Mouse (Mus musculus) liver, adult (tissue): Measurements from ENCODE around the gene Rhbg.

Source experiments
- GATA4 ChIP-seq: IDR thresholded peaks from 2 replicates; pipeline ENCODE4 v1.6.1; 2014; ENCODE audit warnings: mild to moderate bottlenecking, low read length; ENCODE audit not compliant: insufficient replicate concordance

The Rhbg gene

DNA sequence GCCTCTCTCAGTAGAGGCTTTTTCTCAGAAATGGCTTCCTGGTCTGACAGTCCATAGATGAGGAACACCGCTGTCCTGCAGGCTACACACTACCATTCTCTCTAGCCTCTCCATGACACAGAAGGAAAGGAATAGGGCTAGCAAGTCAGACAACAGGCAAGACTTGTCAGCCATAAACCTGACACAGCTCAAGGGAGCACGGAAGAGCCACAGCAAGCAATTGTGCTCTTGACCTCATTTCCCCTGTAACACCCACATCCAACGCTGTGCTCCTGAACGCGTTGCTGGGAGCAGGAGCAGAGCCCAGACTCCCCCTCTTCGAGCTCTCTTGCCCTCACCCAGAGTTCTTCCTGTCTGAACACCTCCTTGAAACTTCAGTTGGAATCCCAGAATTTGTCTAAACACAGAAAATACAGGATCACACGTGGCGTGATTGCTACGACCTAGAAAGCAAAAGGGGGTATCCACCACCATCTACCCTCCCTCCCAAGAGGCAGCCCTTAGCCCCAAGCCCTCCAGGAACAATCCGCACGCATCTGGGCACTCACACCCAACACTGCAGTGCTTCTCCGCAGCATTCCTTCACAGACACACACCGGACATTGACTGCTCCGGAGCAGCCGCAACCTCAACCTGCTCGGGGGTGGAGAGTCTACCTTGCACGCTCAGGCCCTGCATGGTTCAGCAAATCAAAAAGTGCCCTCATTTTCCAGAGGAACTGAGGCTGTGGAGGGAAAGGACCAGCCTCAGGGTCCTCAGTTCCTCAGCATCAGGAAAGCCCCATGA, 24.1 kb downstream of the Rhbg start:
- TF ChIP-seq GATA4, result no peak

DNA sequence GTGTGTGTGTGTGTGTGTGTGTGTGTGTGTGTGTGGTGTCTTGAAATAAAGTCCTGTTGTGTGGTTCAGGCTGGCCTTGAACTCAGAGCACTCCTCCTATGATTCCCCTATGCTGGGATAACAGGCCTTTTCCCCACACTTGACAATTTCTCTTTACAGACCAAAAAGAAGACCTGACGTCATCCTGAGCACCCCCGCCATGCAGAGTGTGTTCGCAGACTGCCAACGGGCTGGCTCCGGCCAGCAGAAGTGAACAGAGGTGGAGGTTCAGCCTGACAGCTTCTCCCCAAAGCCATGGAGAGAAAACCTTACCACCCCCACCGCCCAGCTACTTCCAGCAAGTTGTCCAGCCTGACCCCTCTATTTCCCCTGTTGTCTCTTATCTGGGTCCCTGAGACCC, 25.0 kb downstream of the Rhbg start:
- TF ChIP-seq GATA4, result no peak

DNA sequence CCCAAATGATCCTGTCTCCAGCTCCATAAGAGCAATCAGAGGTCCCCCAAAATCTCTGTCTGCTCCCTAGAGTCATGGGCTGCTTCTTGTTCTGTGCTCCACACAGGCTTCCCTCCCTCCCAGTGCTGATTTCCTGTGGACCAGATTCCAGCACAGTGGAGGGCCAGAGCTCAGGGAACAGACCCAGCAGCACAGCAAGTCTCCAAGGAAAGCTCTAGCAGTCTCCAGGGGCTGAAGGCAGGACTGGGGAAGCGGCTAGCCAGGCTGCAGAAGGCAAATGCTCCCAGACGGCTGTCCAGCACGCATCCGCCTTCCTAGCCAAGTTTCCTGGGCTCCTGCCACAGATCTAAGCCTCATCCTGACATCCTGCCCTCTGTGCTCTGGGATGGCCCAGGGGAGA, 25.6 kb downstream of the Rhbg start:
- TF ChIP-seq GATA4, result no peak

DNA sequence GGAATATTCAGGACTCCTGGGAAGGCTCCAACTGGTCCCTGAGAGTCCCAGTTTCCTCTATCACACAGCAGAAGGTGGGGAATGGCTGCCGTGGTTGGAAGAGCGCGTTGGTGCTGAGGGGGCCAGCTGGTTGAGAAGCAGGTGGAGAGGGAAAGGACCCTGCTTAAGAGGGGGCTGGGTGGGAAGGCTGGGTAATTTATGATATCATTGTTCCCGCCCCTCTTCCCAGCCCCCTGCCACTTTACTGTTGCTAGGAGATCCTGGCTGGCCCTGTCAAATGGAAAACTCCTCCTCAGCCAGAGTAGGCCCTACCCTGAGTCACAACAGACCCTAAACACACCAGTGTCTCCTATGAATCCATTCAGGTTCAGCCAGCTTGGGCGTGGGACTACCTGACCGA, 26.5 kb downstream of the Rhbg start:
- TF ChIP-seq GATA4, result no peak

GRCm38 (mm10) chr3:88227260-88227659, 27.2 kb downstream of the Rhbg start:
- no peak for TF ChIP-seq GATA4

GRCm38 (mm10) chr3:88226101-88226845, 28.2 kb downstream of the Rhbg start:
- no peak for TF ChIP-seq GATA4

- TF ChIP-seq GATA4, result no peak
Measured at GRCm38 (mm10) chr3:88224929-88225328, 29.6 kb downstream of the Rhbg start.

- no peak for TF ChIP-seq GATA4
Measured at GRCm38 (mm10) chr3:88222446-88222845, 32.1 kb downstream of the Rhbg start.

- TF ChIP-seq GATA4, result no peak
Measured at GRCm38 (mm10) chr3:88221519-88222390, 32.8 kb downstream of the Rhbg start.

DNA sequence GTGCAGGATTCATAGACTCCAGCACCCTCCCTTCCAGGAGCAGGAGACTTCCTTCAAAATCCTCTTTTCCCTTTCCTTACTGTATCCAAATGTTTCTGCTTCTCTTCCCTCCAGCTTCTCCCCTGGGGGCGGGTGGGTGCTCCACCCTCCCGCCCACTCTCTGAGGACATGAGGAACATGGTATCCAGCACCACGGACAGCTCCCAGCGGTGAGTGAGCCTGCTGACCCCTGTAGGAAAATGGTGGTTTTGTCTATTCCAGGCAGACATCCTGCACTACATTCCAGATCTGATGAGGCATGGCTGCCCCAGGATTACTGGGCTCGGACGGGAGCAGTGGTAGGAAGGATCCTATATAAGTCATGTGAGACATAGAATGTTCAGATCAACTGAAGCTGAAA, 33.7 kb downstream of the Rhbg start:
- TF ChIP-seq GATA4, result no peak

DNA sequence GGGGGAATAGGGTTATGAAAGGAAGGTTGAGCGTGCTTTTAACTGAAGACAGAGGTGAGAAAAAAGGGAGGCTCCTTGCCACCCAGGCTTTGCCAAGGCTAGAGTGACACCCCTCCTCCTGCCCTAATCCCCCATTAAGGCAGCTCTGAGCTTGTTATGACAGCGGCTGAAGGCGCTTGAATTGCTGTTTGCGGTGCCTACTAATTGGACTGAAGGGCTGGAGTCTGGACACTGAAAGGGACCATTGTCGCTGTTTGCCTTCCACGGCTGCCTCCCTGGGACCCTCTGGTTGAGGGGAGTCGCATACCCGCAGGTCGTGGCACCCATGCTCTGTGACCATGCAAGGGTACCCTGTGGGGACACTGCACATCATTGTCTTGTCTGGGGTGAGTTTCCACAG, 34.6 kb downstream of the Rhbg start:
- TF ChIP-seq GATA4, result no peak

GRCm38 (mm10) chr3:88217679-88218078, 36.8 kb downstream of the Rhbg start:
- TF ChIP-seq GATA4, result no peak

DNA sequence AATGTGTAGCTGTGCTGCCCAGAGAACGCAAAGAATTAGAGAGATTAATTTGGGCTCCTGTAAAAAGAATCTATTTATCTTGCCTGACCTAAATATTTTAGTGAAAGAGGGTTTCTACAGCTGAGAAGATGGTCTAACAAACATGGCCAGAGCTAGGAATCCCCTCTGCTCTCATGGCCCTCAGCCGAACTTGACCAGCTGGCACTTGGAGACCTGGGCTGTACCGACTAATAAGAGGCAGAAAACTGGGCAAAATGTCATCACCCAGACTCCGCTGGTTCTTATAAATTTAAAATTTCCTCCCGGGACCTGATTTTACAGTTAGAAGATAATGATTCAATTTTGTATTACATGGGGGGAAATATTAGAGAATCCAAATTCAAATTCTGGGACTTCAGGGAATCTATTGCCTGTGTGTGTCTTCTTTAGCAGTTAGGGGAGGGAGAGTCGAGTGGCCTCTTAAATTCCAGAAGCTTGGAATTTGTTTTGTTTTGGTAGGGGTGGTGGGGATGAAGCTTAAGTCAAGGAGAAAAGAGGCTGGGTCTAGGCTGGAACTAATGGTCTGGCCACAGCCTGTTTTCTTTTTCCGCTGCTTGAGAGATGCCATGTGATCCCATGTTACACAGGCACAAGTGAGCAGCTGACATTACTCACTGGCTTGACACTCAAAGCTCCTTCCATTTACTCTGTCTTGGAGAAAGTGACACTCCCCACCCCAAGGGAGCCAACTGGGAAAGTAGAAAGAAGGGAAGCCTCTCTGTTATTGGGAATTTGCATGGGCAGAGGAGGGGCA, 37.8 kb downstream of the Rhbg start:
- TF ChIP-seq GATA4, result no peak

GRCm38 (mm10) chr3:88216116-88216515, 38.4 kb downstream of the Rhbg start:
- no peak for TF ChIP-seq GATA4

- no peak for TF ChIP-seq GATA4
Measured at GRCm38 (mm10) chr3:88215553-88216004, 38.9 kb downstream of the Rhbg start.

DNA sequence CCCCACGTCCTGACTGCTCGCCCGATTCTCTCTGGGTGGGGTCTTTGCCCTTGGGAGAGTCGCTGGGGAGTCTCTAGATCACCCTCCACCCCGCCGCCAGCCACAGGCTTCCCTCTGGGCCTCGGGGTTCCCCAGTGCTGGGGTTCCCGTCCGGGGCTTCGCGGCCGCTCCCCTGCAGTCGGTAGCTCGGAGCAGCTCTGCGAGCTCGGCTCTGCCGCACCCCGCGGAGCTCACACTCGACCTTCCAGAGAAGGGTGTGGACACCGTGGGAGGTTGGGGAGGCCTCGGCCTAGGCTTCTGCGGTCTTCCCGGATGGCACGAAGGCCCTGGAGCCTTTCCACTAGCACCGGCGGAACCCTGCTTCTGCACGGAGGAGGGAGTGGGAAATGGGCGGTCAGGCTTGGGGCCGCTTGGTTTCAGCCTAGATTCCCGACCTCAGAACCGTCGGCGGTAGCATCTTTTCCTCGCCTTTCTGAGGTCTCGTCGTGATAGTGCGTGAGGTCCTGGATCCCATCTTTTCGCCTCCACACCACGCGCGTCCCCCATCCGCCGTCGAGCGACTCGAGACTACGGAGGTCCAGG, 39.4 kb downstream of the Rhbg start:
- TF ChIP-seq GATA4, result no peak
